Mouse (Mus musculus): ENCODE data around the gene Lrrc20.

- no peak for TF ChIP-seq POLR2A (IDR thresholded peaks at IDR 0.05; ENCODE audit: borderline replicate concordance, control insufficient read depth, low read depth, low read length)
- TF ChIP-seq CTCF (IDR thresholded peaks at IDR 0.05; ENCODE audit: control insufficient read depth, insufficient read depth, low read length), result no peak
Measured at GRCm38 (mm10) chr10:61451463-61451930, 24.1 kb upstream of the Lrrc20 start.

Measured in bone marrow, adult 2 months (tissue).